Mouse (Mus musculus): ENCODE results near the gene Asphd1. TPM values are rescaled to one million over a fixed set of nuclear protein-coding genes. Genes with fewer than 3 reads are reported as not detected.
A peak's percentile ranks its signal among the peaks of the same experiment; 100 is the strongest.

Asphd1 gene
- polyA plus RNA-seq, 1 experiment from 2014 or later: 0.40 TPM

DNA sequence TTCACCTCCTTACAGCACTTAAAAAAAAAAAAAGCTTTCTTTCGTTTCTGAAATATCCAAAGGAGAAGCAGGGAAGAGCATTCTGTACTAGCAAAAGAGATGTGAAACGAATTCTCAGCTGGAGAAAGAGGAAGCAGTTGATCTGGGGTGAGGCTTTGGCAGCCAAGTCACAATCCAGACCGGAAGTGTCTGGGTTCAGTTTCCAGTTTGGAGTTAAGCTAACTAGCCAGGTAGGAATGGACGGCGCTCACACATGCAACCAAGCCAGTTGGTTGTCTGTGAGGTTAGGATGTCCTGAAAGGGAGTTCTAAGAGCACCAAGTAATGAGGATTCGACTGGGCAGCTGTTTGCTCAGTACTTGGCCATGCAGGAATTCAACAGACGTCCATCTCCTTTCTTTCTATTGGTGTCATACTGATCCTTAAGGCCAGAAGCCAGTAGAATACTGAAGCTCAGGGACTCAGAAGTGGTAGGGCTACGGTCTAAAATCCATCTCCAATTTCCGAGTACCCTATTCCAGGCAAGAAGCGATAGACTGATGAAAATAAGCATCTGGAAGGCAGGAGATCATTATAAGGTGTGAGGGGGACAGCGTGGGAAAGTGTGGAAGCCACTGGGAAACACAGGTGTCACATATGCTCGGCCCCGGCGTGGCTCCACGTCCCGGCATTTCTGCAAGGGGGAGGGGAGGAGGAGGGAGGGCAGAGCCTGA, 51.8 kb downstream of the Asphd1 start:
- H3K27me3 ChIP-seq (ENCODE audit: control insufficient read depth, insufficient read depth, low read length): no peaks in the 10 kb centered on the region
- no peaks in the 10 kb centered on the region; the same call in 1 of the 2 replicates for H3K4me1 ChIP-seq (replicated peaks; ENCODE audit: control insufficient read depth, insufficient read depth, low read length)
- H3K9ac ChIP-seq (ENCODE audit: low read length): peak overlapping the region; percentile 87
- H3K36me3 ChIP-seq (ENCODE audit: control insufficient read depth, insufficient read depth, low read length): no peaks in the 10 kb centered on the region
- H3K9me3 ChIP-seq (ENCODE audit: control insufficient read depth, low read length): no peaks in the 10 kb centered on the region
- H3K4me3 ChIP-seq (ENCODE audit: low read depth, low read length): peak overlapping the region; percentile 58
- H3K4me2 ChIP-seq (ENCODE audit: low read depth, low read length, severe bottlenecking): peak overlapping the region; percentile 60
- 21% methylated on average over 16 of the region's 16 CpGs for WGBS
- 0 out of 2 replicates have a peak overlapping the region, but pooled peaks have one; percentile 12 for H3K27ac ChIP-seq (ENCODE audit: low read depth, low read length)
- no peak for DNase-seq (ENCODE audit: low spot score)
- ATAC-seq (replicated peaks; ENCODE audit: low FRiP score): 0 out of 2 replicates have a peak, but pooled peaks have one; percentile 10

DNA sequence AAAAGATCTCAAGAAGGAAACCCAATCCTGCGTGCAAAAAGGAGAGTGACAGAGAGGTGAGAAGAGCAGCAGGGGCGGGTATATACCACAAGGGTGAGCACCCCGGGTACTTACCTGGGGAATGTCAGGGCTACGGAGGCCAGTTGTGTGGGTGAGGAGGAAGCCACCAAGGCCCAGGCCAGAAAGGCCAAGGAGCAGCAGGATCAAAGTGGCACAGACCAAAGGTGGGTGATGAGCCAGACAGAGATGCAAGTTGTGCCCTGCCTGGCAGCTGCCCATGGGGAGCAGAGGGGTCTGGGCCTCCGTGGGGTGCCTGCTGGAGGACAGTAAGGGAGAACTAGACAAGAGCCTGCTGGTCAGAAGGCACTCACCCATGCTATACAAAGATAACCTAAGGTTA, 52.5 kb downstream of the Asphd1 start:
- Histone ChIP-seq H3K4me2 (ENCODE audit: low read depth, low read length, severe bottlenecking) (no peak overlapping the region), H3K9me3 (ENCODE audit: control insufficient read depth, low read length) (no peaks in the 10 kb centered on the region), H3K4me3 (ENCODE audit: low read depth, low read length) (no peak overlapping the region), H3K9ac (ENCODE audit: low read length) (peak overlapping the region; percentile 87; the same call in 1 of the 2 replicates), H3K4me1 (replicated peaks; ENCODE audit: control insufficient read depth, insufficient read depth, low read length) (no peaks in the 10 kb centered on the region; the same call in 1 of the 2 replicates), H3K27me3 (ENCODE audit: control insufficient read depth, insufficient read depth, low read length) (no peaks in the 10 kb centered on the region), H3K27ac (ENCODE audit: low read depth, low read length) (no peak overlapping the region), H3K36me3 (ENCODE audit: control insufficient read depth, insufficient read depth, low read length) (no peaks in the 10 kb centered on the region)
- DNase-seq (ENCODE audit: low spot score): no peak
- ATAC-seq (replicated peaks; ENCODE audit: low FRiP score): no peak
- 88% methylated on average over 5 of the region's 5 CpGs for WGBS

Other genes with a start within 250 kb of the Asphd1 start
- 39.0 and 45.8 TPM in 2 replicates for gene Coro1a, start 241.8 kb downstream of the Asphd1 start, polyA plus RNA-seq (2014; fragmentation: Nextera tagmentation; extraction: Ambion mirVana)
- 40.1 and 50.6 TPM in 2 replicates for gene Mapk3, start 190.0 kb downstream of the Asphd1 start, polyA plus RNA-seq (2014; fragmentation: Nextera tagmentation; extraction: Ambion mirVana)
- gene Gdpd3, start 183.2 kb downstream of the Asphd1 start, polyA plus RNA-seq (2014; fragmentation: Nextera tagmentation; extraction: Ambion mirVana): 1.5 and 1.9 TPM in 2 replicates
- gene Ypel3, start 172.6 kb downstream of the Asphd1 start, polyA plus RNA-seq (2014; fragmentation: Nextera tagmentation; extraction: Ambion mirVana): 63.9 and 80.5 TPM in 2 replicates
- gene Tbx6, start 168.1 kb downstream of the Asphd1 start, polyA plus RNA-seq (2014; fragmentation: Nextera tagmentation; extraction: Ambion mirVana): 0.28 and 0.61 TPM in 2 replicates
- 348 and 392 TPM in 2 replicates for gene Ppp4c, start 157.1 kb downstream of the Asphd1 start, polyA plus RNA-seq (2014; fragmentation: Nextera tagmentation; extraction: Ambion mirVana)
- gene Fam57b, start 151.9 kb downstream of the Asphd1 start, polyA plus RNA-seq (2014; fragmentation: Nextera tagmentation; extraction: Ambion mirVana): 10.2 and 10.6 TPM in 2 replicates
- gene 4930451I11Rik, start 117.9 kb downstream of the Asphd1 start, polyA plus RNA-seq (2014; fragmentation: Nextera tagmentation; extraction: Ambion mirVana): not detected in 2 replicates
- 9.3 and 11.2 TPM in 2 replicates for gene Doc2a, start 102.2 kb downstream of the Asphd1 start, polyA plus RNA-seq (2014; fragmentation: Nextera tagmentation; extraction: Ambion mirVana)
- gene Hirip3, start 87.6 kb downstream of the Asphd1 start, polyA plus RNA-seq (2014; fragmentation: Nextera tagmentation; extraction: Ambion mirVana): 29.9 and 38.8 TPM in 2 replicates
- gene Ino80e, start 87.2 kb downstream of the Asphd1 start, polyA plus RNA-seq (2014; fragmentation: Nextera tagmentation; extraction: Ambion mirVana): 117 and 118 TPM in 2 replicates
- 43.4 and 44.8 TPM in 2 replicates for gene Taok2, start 64.9 kb downstream of the Asphd1 start, polyA plus RNA-seq (2014; fragmentation: Nextera tagmentation; extraction: Ambion mirVana)
- 21.3 and 24.4 TPM in 2 replicates for gene Tmem219, start 26.7 kb downstream of the Asphd1 start, polyA plus RNA-seq (2014; fragmentation: Nextera tagmentation; extraction: Ambion mirVana)
- 26.5 and 28.8 TPM in 2 replicates for gene Kctd13, start 20.7 kb downstream of the Asphd1 start, polyA plus RNA-seq (2014; fragmentation: Nextera tagmentation; extraction: Ambion mirVana)
- 6.3 and 6.7 TPM in 2 replicates for gene Sez6l2, start 981 bp upstream of the Asphd1 start, polyA plus RNA-seq (2014; fragmentation: Nextera tagmentation; extraction: Ambion mirVana)
- gene Cdipt, start 26.3 kb upstream of the Asphd1 start, polyA plus RNA-seq (2014; fragmentation: Nextera tagmentation; extraction: Ambion mirVana): 68.0 and 78.7 TPM in 2 replicates
- gene Cdiptos, start 26.5 kb upstream of the Asphd1 start, polyA plus RNA-seq (2014; fragmentation: Nextera tagmentation; extraction: Ambion mirVana): 0.88 and 1.4 TPM in 2 replicates
- 3.9 and 4.4 TPM in 2 replicates for gene Mvp, start 65.0 kb upstream of the Asphd1 start, polyA plus RNA-seq (2014; fragmentation: Nextera tagmentation; extraction: Ambion mirVana)
- gene Pagr1b, start 66.9 kb upstream of the Asphd1 start, polyA plus RNA-seq (2014; fragmentation: Nextera tagmentation; extraction: Ambion mirVana): not detected in 2 replicates
- 60.5 and 72.4 TPM in 2 replicates for gene Pagr1a, start 67.8 kb upstream of the Asphd1 start, polyA plus RNA-seq (2014; fragmentation: Nextera tagmentation; extraction: Ambion mirVana)
- gene Gm42742, start 71.5 kb upstream of the Asphd1 start, polyA plus RNA-seq (2014; fragmentation: Nextera tagmentation; extraction: Ambion mirVana): 60.9 and 64.7 TPM in 2 replicates
- 9.6 and 10.3 TPM in 2 replicates for gene Prrt2, start 71.6 kb upstream of the Asphd1 start, polyA plus RNA-seq (2014; fragmentation: Nextera tagmentation; extraction: Ambion mirVana)
- 106 and 132 TPM in 2 replicates for gene Maz, start 77.5 kb upstream of the Asphd1 start, polyA plus RNA-seq (2014; fragmentation: Nextera tagmentation; extraction: Ambion mirVana)
- 207 and 208 TPM in 2 replicates for gene Kif22, start 92.9 kb upstream of the Asphd1 start, polyA plus RNA-seq (2014; fragmentation: Nextera tagmentation; extraction: Ambion mirVana)
- not detected in 2 replicates for gene Zg16, start 137.7 kb upstream of the Asphd1 start, polyA plus RNA-seq (2014; fragmentation: Nextera tagmentation; extraction: Ambion mirVana)
- gene AI467606, start 141.8 kb upstream of the Asphd1 start, polyA plus RNA-seq (2014; fragmentation: Nextera tagmentation; extraction: Ambion mirVana): 0.47 and 0.85 TPM in 2 replicates
- 5.4 and 5.5 TPM in 2 replicates for gene Qprt, start 172.6 kb upstream of the Asphd1 start, polyA plus RNA-seq (2014; fragmentation: Nextera tagmentation; extraction: Ambion mirVana)
- 0.11 and 0.12 TPM in 2 replicates for gene Spn, start 188.2 kb upstream of the Asphd1 start, polyA plus RNA-seq (2014; fragmentation: Nextera tagmentation; extraction: Ambion mirVana)
- 96.5 and 104 TPM in 2 replicates for gene Cd2bp2, start 246.5 kb upstream of the Asphd1 start, polyA plus RNA-seq (2014; fragmentation: Nextera tagmentation; extraction: Ambion mirVana)

All from forebrain, embryonic 11.5 days (tissue).